Mouse (Mus musculus) layer of hippocampus, postnatal 36 days (tissue): ENCODE data around the gene Fam102a. TPM values are rescaled to one million over a fixed set of nuclear protein-coding genes. Genes with fewer than 3 reads are reported as not detected.
"Not testable (repeated sequence)": the region's sequence is repeated elsewhere in the genome, so short reads cannot be mapped to it uniquely, and the experiment has no call there.

ENCODE experiments used
- DNase-seq, 2 experiments: peaks; one replicate each; pipeline ENCODE4 v3.0.0; 2022
- total RNA-seq, 2 experiments: library from RNA; stranded (reverse); gene quantifications; 2 replicates each; pipeline ENCODE4 v1.2.3; 2021

Fam102a gene
- 10 to 100 TPM; 69.4 to 69.8 TPM for total RNA-seq

DNA sequence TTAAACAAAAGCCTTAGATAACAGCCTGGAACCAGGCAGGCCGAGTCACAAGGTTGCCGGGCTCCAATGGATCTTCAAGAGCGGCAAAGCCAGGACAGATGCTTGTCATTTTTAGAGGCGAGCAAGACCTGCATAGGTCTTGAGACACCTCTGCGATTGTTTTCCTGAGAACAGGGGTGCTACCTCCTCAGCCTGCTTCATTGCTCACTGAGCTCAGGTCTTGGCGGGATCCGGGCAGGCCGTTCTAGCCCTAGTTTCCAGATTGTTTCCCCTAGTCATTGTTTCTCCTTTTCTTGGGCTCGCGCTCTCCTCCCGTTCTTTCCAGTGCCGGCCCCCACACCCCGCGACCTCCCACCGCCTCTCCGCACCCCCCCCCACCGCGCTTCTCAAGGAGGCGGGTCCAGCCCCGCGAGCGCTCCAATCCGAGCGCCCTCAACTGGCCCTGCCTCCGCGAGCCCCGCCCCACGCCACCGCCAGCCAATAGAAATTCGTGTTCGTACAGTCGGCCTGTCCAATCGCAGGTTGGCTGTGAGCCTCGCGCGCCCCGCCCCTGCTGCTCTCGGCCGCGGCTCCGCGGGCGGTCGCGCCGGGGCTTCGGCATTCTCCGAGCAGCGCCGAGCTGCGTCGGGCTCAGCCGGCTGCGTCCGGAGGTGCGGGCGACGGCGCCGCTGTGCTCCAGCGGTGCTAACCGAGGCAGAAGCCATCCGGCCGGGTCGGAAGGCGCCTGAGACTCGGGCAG is at the start of gene Fam102a:
Fam102a (plus strand) TSS at position 600 of the 739 bp plus-strand sequence.
- peak; percentile 99 for DNase-seq

DNA sequence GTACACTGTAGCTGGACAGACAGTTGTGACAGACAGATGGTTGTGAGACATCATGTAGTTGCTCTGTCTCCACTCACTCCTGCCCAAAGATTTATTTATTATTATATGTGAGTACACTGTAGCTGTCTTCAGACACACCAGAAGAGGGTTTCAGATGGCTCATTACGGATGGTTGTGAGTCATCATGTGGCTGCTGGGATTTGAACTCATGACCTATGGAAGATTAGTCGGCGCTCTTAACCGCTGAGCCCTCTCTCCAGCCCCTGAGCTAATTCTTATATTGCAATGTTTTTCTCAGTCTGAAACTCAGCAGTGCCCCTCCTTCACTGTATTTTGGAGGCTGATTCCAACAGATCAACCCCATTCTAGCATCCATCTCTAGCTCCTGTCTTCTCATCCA is 49.4 kb upstream of the Fam102a start:
- DNase-seq: no peak

DNA sequence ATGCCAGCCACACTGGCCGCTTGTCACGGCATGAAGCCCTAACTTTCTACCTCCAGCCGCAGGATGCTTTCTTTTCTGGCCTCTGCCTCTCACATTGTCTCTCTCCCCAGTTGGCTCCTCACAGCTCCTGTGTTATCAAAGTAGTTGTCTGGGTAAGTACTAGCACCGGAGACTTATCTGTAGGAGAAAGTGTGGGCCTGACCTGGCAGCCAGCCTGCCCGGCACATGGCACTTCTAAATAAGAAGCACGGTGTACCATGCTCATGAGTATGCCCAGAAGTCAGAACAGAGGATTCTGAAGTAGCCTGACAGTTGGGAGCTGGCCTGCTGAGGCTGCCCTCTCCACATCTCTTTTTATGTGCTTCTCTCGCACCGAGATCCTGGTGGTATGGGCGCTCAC is 49.0 kb upstream of the Fam102a start:
- DNase-seq: no peak

DNA sequence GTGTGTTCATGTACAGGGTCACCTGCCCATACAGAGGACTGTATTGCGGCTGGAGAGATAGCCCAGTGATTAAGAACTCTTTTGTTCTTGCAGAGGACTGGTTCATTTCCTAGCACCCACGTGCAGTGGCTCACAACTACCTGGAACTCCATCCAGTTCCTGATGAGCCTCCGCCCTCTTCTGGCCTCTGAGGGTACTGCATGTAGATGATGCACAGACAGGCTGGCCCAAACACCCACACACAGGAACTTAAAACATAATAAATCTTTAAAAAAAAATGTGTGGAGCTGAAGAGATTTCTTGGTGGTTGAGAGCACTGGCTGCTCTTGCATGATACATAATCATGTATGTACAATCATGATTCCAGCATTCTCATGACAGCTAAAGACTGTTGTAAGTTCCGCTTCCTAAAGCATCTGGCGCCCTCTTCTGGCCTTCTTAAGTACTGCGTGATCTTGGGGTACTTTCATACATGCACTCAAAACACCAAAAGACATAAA is 48.0 kb upstream of the Fam102a start:
- peak; percentile 83 to 86 for DNase-seq

DNA sequence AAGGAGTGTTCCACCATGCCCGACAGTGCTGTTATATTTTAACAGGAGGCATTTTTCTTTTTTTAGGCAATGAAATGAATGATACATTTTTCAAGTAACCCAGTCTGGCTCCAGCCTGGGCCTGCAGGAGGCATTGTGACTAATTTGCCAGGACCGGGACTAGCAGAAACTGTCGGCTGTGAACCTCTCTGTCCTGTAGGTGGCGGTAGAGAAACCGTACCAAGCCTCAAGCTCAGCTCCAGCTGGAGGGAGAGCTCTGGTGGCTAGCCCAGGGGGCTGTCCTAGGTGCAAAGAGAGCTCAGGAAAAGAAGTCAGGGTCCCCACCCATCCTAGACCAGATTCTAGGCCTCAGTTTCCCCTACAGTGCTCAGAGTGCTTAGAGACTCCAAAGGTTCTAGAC is 46.5 kb upstream of the Fam102a start:
- peak; percentile 72 to 76 for DNase-seq

DNA sequence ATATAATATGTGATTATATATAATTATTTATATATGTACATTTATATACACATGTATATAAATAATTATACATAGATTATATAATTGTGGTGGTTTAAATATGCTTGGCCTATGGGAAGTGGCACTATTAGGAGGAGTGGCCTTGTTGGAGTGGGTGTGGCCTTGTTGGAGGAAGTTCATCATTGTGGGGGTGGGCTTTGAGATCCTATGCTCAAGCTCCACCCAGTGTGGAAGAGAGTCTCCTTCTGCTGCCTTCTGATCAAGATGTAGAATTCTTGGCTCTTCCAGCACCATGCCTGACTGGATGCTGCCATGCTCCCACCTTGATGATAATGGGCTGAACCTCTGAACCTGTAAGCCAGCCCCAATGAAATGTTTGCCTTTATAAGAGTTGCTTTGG is 44.4 kb upstream of the Fam102a start:
- DNase-seq: not testable (repeated sequence)

DNA sequence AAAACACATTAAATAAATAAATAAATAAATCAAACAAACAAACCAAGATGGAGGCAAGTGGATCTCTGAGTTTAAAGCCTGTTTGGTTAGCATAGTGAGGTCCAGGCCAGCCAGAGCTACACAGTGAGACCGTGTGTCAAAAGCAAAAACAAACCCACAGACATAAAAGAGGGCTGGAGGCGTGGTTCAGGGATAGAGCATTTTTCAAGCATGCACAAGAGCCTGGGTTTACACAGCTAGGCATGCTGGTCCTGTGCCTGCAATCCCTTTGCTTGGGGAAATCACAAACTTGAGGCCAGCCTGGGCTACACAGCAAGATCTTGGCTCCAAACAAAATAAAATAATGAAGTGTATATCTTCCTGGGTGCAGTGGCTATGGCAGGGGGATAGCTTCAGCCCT is 42.5 kb upstream of the Fam102a start:
- no peak for DNase-seq

DNA sequence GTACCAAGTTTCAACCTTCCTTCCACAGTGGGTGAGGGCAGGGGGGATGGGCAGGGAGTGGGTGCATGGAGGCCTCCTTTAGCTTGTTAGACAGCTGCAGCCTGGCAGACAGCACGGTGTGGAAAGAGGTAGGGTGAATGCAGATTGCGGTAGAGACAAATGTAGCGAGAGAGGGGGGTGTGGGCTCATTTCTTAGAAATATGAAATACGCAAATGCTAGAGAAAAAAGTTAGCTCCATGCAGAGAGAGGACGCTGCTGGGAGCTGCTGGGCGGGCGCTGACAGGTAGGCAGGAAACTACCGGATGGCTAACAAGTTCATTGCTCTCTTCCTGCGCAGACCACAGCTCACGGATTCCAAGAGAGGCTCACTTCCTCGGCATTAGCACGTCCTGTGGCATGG is 41.8 kb upstream of the Fam102a start:
- no peak for DNase-seq

DNA sequence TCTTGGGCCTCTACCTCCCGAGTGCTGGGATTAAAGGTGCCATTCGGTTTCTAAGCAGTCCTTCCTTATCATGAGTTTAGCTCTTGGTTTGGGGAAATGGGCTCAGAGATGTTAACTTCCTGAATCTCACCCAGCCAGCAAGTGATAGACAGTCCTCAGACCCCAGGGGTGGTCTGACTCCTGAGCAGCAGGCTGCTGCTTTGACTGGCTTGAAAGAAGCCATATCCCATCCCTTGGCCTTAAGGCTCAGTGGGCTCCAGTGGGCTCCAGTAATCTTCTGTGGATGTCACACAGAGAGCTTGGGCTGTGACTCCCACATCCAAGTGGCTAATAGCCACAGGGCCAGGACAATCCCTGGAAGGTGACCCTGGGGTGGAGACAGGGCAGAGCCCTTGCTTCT is 40.6 kb upstream of the Fam102a start:
- no peak for DNase-seq

DNA sequence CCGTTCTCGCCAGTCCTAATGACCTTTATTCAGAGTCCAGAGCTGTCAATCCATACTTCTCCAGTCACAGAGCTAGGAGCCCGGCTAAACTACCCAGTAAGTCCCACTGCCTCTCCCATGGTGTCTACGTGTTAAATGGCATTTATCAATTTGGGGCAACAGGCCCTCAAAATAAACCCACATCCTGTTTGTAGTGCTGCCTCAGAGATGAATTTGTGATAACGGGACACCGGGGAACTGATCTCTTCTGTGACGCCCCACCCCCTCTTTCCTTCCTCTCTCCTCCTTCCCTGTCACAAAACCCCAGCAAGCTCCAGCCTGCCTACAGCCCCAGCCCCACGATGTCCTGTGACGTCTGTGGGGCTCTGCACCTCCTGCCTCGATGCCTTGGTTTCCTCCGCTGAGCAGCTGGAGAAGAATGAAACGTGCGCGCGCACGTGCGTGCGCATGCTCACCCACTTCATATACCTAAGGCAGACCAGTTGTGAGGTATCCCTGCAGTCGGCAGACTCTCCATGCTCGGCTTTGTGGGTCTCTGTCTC is 39.9 kb upstream of the Fam102a start:
- no peak for DNase-seq

DNA sequence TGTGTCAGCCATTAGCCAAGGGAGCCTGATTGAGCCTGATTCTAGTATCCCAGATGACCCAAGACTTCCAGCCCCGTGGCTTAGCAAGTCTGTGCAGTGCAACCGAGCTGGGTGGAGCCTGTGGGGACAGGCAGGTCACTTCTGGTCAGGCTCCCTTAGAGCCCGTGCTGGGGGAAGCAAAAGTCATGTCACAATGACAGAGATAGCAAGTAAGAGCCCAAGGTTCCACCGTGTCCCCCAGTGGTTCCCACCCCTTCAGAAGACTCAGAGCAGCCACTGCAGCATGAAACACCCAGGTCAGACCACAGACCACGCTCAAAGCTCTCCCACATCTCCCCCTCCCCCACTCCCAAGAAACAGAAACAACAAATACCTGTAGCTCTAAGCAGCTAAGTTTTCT is 38.9 kb upstream of the Fam102a start:
- no peak for DNase-seq

DNA sequence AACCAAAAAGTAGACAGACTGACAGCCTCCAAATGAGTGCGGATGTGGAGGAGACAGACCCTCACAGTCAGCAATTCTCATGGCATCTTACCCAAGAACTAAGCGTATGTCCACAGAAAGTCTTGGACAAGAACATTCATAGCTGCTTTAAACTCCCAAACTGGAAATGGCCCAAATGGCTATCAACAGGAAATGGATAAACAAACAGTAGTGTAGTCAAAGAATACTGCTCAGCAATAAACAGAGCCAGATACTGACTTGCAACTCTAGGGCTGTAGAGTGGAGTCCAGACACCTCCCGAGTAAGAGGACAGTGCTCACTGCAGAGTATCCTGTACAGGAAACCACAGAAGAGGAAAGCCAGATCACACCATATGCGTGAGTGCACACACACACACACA is 35.8 kb upstream of the Fam102a start:
- DNase-seq: no peak

DNA sequence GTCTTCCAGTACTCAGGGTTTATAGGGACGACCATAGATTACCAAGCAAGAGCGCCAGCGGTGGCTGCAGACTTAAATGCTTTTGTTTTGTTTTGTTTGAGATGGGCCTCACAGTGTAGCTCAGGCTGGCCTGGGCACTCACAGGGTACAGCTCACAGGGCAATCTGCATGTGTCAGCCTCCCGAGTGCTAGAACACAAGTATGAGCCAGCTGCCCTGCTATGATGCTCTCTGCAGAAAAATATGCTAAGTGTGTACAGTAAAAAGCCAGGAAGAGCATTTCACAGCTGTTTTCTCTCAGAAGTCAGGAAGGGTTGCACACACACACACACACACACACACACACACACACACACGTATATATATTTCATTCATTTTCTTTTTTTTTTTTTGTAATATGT is 34.7 kb upstream of the Fam102a start:
- no peak for DNase-seq

DNA sequence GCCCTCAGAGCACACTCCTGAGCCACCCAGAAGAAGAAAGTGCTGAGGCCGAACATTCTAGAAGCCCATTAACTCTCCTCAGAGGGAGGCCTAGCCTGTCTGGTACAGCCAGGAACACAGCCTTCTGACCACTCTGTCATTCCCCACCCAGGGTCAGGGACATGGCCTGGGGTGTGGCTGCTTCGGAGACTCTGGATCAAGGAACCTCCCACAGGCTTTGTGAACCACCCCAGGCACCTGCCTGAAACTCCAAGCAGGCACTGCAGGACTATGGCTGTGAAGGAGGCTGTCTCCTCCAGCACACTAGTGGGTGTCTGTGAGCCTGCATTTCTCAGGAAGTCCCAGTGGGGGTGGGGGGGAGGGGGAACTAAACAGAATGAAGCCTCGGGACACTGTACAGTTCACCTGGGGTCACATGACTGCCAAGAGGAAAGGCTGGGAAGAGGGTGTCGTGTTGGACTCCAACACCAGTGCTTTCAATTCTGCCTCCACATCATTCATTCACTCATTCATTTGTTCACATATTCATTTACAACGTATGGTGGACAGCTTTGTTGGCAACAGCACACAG is 33.3 kb upstream of the Fam102a start:
- DNase-seq: no peak

DNA sequence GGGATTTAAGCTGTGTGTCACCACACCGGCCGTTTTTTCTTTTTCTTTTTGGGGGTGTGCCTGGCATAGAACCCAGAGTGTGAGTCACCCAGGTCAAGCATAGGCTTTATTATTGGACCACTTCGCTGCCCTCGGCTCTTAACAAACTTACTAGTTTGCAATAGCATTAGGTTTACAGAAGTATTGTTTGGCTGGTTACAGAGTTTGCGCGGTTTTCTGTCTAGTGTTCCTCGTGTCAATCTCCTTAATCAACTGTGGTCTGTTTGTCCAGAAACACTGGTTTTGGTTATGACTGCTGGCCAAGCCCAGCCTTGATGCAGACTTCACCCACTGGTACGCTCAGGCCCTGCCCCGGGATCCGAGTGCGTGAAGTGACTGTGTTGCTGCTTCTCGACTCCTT is 32.3 kb upstream of the Fam102a start:
- no peak for DNase-seq

DNA sequence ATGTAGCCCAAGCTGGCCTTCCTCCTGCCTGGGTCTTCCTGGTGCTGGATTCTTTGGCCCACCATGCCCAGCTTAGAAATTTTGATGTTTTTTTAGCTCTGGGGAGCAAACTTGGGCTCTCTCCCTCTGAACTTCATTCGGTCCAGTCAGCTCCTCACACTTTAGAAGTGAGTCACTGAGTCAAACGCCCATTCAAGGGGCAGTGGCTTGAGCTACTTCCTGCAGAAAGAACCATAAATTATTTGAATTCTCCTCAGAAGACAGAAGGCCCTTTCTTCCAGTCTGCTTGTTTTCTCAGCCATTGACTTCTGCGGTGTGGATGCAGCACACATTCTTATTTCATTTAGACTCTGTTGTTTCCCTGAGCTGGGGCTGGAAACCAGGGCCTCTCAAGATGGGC is 31.5 kb upstream of the Fam102a start:
- no peak for DNase-seq

DNA sequence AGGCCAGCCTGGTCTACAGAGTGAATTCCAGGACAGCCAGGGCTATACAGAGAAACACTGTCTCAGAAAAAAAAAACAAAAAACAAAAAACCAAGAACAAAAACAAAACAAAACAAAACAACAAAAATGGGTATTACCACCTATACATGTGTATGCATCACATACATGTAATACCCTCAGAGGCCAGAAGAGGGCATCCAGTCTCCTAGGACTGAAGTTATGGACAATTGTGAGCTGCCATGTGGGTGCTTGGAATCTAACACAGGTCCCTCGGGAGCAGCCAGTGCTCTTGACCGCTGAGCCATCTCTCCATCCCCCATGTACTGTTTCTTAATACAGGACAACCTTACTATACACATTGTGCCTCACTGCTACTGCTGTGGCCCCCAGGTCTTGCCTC is 29.6 kb upstream of the Fam102a start:
- no peak for DNase-seq

DNA sequence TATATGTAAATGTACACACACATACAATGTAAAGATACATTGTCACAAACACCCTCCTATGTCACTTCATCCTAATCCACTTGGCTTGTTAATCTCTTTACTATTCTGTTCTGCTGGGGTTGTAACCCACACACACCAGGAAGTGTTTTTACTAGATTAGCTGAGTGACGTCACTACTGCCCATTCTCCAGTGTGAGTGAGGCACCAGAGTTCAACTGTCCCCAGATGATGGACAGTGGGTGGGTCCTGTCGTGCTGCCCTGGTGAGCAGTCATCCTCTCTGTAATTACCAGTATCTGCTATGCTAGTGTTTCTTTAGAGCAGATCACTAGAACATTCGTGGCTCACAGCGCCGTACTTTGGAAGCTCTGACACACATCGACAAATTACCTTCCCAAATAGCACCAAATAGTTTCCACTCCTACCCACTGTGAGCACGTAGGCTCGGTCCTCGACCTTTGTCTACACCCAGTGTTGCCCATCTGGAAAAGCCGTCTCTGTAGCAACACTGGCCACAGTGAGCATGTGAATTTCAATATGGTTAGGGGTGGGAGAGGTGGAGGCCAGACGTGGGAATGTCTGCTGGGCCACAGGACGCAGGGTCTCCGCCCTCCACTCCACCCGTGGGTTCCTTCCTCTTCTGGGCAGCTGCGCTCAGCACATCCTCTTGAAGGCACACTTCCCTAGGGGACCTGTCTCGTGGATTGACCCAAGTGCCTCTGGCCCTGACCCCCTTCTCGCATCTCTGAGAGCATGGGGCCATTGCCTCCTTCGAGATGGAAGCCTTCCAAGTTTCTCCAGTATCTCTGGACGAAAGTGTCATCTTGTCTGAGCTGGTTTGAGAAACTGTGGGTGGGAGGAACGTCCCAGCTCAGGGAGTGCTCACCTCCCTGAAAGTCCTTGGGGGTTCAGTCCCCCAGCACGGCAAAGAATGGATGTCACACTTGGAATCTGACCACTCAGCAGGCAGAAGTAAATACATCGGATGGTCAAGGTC is 28.2 kb upstream of the Fam102a start:
- no peak for DNase-seq

DNA sequence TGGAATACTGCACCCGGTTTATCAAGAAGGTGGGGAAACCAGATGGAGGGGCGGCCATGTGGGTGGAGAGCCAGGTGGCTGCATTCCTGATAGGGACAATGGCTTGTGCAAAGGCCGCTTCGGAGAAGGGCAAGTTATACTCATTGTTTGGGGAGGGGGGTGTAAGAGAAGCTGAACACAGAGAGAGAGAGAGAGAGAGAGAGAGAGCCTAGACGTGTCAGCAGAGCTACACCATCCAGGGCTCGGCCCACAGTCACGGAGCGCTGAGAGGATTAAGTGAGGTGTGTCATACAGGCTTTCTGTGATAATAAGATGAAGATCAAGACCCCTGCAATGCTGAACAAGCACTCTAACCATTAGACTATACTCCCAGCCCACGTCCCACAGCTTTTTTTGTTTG is 27.2 kb upstream of the Fam102a start:
- no peak for DNase-seq

DNA sequence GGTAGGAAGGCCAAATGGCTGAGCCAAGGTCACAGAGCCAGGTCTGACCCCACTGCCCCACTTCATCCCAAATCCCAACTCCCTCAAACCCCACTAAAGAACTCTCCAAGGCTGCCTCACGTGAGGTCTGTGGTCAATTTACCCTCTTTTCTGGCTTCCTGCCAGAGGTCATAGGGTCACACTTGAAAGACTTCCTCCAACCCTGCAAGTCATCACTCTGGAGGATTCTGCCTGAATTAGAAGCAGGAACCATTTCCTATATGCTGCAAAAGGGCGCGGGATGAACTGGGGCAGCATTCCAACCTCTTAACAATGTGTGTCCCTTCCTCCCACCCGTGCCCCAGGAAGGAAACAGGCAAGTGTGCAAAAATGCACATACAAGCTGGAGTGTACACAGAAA is 25.8 kb upstream of the Fam102a start:
- DNase-seq: no peak

DNA sequence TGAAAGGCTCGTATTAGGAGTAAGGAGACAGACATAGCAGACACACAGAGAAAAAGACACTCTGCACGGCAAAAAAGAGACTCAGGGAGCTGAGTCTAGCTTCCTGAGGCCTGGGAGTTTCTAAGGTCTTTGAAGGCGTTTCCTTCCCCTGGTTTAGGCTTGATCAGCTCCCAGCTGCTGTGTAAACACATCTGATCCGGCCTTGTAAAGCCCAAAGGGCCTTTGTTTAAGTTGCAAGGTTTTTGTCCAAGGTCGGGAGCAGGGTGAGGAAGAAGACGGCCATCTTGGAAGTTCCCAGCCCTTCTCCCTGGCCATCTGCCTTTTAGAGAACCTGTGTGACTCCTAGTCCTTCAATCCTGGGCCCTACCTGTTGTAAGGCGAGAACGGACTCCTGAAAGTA is 25.2 kb upstream of the Fam102a start:
- DNase-seq: no peak

DNA sequence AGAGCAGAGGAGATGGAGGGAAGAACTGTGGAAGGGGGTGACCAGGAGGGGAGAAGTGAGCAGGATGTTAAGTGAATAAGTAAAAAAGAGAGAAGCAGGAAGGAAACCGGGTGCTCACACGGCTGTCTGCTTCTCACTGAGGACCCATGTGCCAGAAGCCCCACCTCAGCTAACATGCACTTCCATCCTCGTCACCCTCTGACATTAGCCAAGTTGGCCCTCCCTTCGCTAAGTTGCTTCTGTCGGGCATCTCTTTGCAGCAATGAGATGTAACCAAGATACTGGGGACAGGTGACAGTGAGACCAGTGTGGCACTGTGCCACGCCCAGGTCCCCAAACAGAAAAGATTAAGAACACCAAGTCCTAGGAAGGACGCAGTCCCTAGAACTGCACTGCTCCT is 22.5 kb upstream of the Fam102a start:
- DNase-seq: no peak

DNA sequence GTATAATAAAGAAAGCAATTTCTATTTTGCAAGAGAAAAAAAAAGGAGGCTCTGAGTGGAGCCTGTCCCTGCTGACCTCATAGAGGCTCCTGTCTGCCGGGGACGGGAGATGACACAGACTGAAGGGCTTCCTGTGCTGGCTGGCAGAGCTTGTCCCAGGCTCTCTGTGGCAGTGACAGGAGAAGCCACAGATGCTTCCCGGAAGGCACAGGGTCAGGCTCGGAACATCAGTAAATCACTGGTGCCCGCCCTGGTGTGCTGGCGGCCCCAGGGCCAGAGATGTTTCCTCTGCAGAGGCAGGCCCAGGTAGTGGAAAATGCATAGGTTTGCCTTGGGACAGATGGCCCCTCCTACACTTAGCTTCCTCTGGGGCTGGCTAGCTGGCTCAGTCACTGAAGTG is 20.8 kb upstream of the Fam102a start:
- no peak for DNase-seq
